Mouse (Mus musculus) lung, embryonic 14.5 days (tissue): ENCODE data around the gene Gtf2h1. TPM values are rescaled to one million over a fixed set of nuclear protein-coding genes. Genes with fewer than 3 reads are reported as not detected.
A peak's percentile ranks its signal among the peaks of the same experiment; 100 is the strongest.

Experiments used
- ATAC-seq: fragments of 200-750 bp; cut with Nextera tagmentation; 2 replicates; pipeline ENCODE4 v1.8.0; 2017; ENCODE audit warnings: mild to moderate bottlenecking, moderate TSS enrichment, moderate library complexity; ENCODE audit not compliant: insufficient read depth
- DNase-seq: peaks from one replicate; pipeline ENCODE4 v3.0.0-alpha.2; 2015
- H3K27ac ChIP-seq: fragments of 300-500 bp; sonication (generic); 2 replicates; pipeline ENCODE4 v1.5.1; 2014; ENCODE audit warnings: low read depth, mild to moderate bottlenecking, moderate library complexity
- H3K27me3 ChIP-seq: fragments of 300-500 bp; sonication (generic); 2 replicates; pipeline ENCODE4 v1.6.1; 2014; ENCODE audit warnings: low read length, control low read depth; ENCODE audit not compliant: insufficient read depth
- H3K36me3 ChIP-seq: fragments of 300-500 bp; sonication (generic); 2 replicates; pipeline ENCODE4 v1.6.1; 2014; ENCODE audit warnings: control low read depth; ENCODE audit not compliant: insufficient read depth
- H3K4me1 ChIP-seq: fragments of 300-500 bp; sonication (generic); 2 replicates; pipeline ENCODE4 v1.6.1; 2014; ENCODE audit warnings: antibody characterized with exemption, control low read depth; ENCODE audit not compliant: insufficient read depth
- H3K4me2 ChIP-seq: fragments of 300-500 bp; sonication (generic); 2 replicates; pipeline ENCODE4 v1.6.1; 2014; ENCODE audit warnings: mild to moderate bottlenecking
- H3K4me3 ChIP-seq: fragments of 300-500 bp; sonication (generic); 2 replicates; pipeline ENCODE4 v1.5.1; 2014; ENCODE audit warnings: low read depth, low read length
- H3K9ac ChIP-seq: fragments of 300-500 bp; sonication (generic); 2 replicates; pipeline ENCODE4 v1.6.1; 2014
- H3K9me3 ChIP-seq: fragments of 300-500 bp; sonication (generic); 2 replicates; pipeline ENCODE4 v1.6.1; 2016; ENCODE audit warnings: low read depth, low read length, control low read depth
- CTCF ChIP-seq: IDR thresholded peaks from 2 replicates; pipeline ENCODE4 v1.5.1; 2016; ENCODE audit warnings: antibody characterized with exemption, low read depth
- WGBS: fragments of 180-500 bp; shearing (Covaris S2); extraction: QIAGEN DNeasy Blood & Tissue Kit; methylation state at CpG from one replicate; pipeline ENCODE4 v1.1.7; 2014; 5-methylcytosine and 5-hydroxymethylcytosine counted together
- polyA plus RNA-seq: library from polyadenylated mRNA; unstranded; fragments of >200 nt; fragmentation: Nextera tagmentation; extraction: Ambion mirVana; gene quantifications from 2 replicates; pipeline ENCODE4 v1.2.1, GENCODE M21; 2014

Gtf2h1 gene
- polyA plus RNA-seq, 1 experiment from 2014 or later = 41.7 TPM

- Histone ChIP-seq H3K4me3 (no peak overlapping the region), H3K4me2 (no peak overlapping the region), H3K4me1 (peaks cover 22% of the 10 kb centered on the region), H3K27me3 (no peaks in the 10 kb centered on the region), H3K36me3 (peaks cover 12% of the 10 kb centered on the region), H3K9ac (no peak overlapping the region), H3K9me3 (no peaks in the 10 kb centered on the region), H3K27ac (no peak overlapping the region)
- WGBS = 68% methylated on average over 4 of the region's 4 CpGs
- ATAC-seq = no peak
- no peak for TF ChIP-seq CTCF
- no peak for DNase-seq
These were observed 47.7 kb downstream of the Gtf2h1 start for GRCm38 (mm10) chr7:46843576-46843975.

DNA sequence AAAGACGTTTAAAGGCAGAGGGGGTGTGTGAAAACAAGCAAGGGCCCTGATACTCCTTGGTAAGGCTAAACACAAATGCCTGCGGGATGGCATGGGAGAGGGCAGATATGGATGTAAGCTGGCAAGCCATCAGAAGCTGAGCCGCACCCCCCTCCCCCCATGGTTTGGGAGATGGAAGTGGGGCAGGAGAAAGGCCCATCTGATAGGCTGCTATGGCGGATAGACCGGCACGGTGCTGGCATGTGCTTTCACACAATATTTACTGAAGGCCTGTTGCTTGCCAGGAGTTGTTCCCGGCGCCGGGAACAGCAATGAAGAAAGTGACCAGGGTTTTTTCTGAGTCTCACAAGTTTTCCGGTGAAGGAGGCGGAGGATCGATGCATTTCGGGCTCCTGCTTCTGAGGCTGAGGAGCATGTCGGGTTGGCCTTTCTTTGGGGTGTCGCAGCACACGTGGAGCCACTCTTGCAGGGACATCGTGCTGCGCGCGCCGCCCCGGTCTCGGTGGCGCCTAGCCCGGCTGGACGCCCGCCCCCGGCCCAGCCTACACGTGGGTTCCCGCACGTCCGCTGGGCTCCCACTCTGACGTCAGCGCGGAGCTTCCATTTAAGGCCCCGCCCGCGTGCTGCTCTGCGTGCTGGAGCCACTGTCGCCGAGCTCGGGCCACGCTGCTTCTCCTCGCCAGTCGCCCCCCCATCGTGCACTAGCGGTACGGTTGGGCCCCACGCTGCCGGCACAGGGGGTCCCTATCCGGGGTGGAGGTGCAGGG lies 49.5 kb downstream of the Gtf2h1 start:
- H3K4me2 ChIP-seq = peak overlapping the region; percentile 93
- peaks cover 29% of the 10 kb centered on the region for H3K36me3 ChIP-seq
- ATAC-seq = peak; percentile 91
- no peaks in the 10 kb centered on the region for H3K9me3 ChIP-seq
- H3K27me3 ChIP-seq = no peaks in the 10 kb centered on the region
- no peak for TF ChIP-seq CTCF
- peak overlapping the region; percentile 88 for H3K9ac ChIP-seq
- peak overlapping the region; percentile 64 for H3K4me3 ChIP-seq
- peaks cover 3% of the 10 kb centered on the region; the same call in 1 of the 2 replicates for H3K4me1 ChIP-seq
- WGBS = under 1% methylated on average over 51 of the region's 51 CpGs
- H3K27ac ChIP-seq = peak overlapping the region; percentile 95
- DNase-seq = peak; percentile 98

DNA sequence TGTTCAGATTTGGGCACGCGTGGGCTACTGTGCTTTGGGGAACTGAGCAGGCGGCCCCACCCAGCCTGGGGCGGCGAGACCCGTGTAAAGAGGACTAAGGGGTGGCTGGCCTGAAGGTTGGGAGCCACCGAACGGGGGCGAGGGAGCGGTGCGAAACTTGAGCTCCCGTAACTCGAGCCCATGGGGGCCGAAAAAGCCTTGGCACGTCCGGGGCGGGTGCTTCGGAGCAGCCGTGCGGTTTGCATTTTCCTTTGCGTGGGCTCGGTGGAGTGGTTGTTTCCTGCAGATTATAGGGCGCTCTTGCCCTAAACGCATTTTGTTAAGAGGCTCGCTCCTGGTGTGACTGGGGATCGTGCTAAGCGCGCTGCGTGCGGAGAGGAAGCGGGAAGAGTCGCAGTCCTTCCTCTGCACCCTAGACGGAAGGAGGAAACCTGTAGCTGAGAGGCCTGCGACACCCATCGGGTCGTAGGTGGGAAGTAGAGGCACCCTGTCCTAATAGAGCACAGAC lies 50.1 kb downstream of the Gtf2h1 start:
- WGBS = under 1% methylated on average over 36 of the region's 36 CpGs
- H3K27ac ChIP-seq = peak overlapping the region; percentile 95
- no peaks in the 10 kb centered on the region for H3K27me3 ChIP-seq
- peaks cover 3% of the 10 kb centered on the region; the same call in 1 of the 2 replicates for H3K4me1 ChIP-seq
- H3K4me2 ChIP-seq = peak overlapping the region; percentile 93
- H3K9ac ChIP-seq = peak overlapping the region; percentile 88
- ATAC-seq = no peak; the same call in 1 of the 2 replicates
- peak; percentile 62 for DNase-seq
- H3K9me3 ChIP-seq = no peaks in the 10 kb centered on the region
- no peak for TF ChIP-seq CTCF
- H3K36me3 ChIP-seq = peaks cover 35% of the 10 kb centered on the region
- H3K4me3 ChIP-seq = peak overlapping the region; percentile 64

GRCm38 (mm10) chr7:46846486-46847244 lies 50.8 kb downstream of the Gtf2h1 start:
- peak; percentile 83 for DNase-seq
- H3K27ac ChIP-seq = peak overlapping the region; percentile 95
- WGBS = 2% methylated on average over 28 of the region's 28 CpGs
- H3K9ac ChIP-seq = peak overlapping the region; percentile 88
- H3K4me3 ChIP-seq = peak overlapping the region; percentile 64
- H3K4me2 ChIP-seq = peak overlapping the region; percentile 93
- peak; percentile 28; the same call in 1 of the 2 replicates for ATAC-seq
- H3K9me3 ChIP-seq = no peaks in the 10 kb centered on the region
- peak; percentile 60 for TF ChIP-seq CTCF
- H3K27me3 ChIP-seq = no peaks in the 10 kb centered on the region
- H3K36me3 ChIP-seq = peaks cover 42% of the 10 kb centered on the region
- H3K4me1 ChIP-seq = peaks cover under 1% of the 10 kb centered on the region; the same call in 1 of the 2 replicates

- no peaks in the 10 kb centered on the region for H3K27me3 ChIP-seq
- 80% methylated on average over 5 of the region's 5 CpGs for WGBS
- H3K9me3 ChIP-seq = no peaks in the 10 kb centered on the region
- DNase-seq = no peak
- no peak overlapping the region for H3K4me2 ChIP-seq
- H3K4me3 ChIP-seq = no peak overlapping the region
- ATAC-seq = no peak
- peaks cover 68% of the 10 kb centered on the region for H3K36me3 ChIP-seq
- H3K4me1 ChIP-seq = no peaks in the 10 kb centered on the region
- H3K27ac ChIP-seq = no peak overlapping the region
- TF ChIP-seq CTCF = no peak
- no peak overlapping the region for H3K9ac ChIP-seq
These were observed 53.4 kb downstream of the Gtf2h1 start for GRCm38 (mm10) chr7:46849287-46849686.

- Histone ChIP-seq H3K27ac (no peak overlapping the region), H3K4me3 (no peak overlapping the region), H3K4me1 (no peaks in the 10 kb centered on the region), H3K4me2 (no peak overlapping the region), H3K27me3 (no peaks in the 10 kb centered on the region), H3K9me3 (no peaks in the 10 kb centered on the region), H3K9ac (no peak overlapping the region), H3K36me3 (peaks cover 84% of the 10 kb centered on the region)
- TF ChIP-seq CTCF = peak; percentile 39; the same call in 1 of the 2 replicates
- DNase-seq = no peak
- ATAC-seq = no peak
- 77% methylated on average over 7 of the region's 7 CpGs for WGBS
These were observed 55.1 kb downstream of the Gtf2h1 start for GRCm38 (mm10) chr7:46851026-46851425.

GRCm38 (mm10) chr7:46852666-46853065 lies 56.8 kb downstream of the Gtf2h1 start:
- Histone ChIP-seq H3K36me3 (peaks cover 86% of the 10 kb centered on the region), H3K4me2 (no peak overlapping the region), H3K27ac (no peak overlapping the region), H3K4me1 (no peaks in the 10 kb centered on the region), H3K27me3 (no peaks in the 10 kb centered on the region), H3K9me3 (no peaks in the 10 kb centered on the region), H3K4me3 (no peak overlapping the region), H3K9ac (no peak overlapping the region)
- TF ChIP-seq CTCF = no peak
- DNase-seq = no peak
- ATAC-seq = no peak
- 90% methylated on average over 1 of the region's 1 CpGs for WGBS
